Mouse (Mus musculus): ENCODE results near the gene Glipr2. TPM values are rescaled to one million over a fixed set of nuclear protein-coding genes. Genes with fewer than 3 reads are reported as not detected.
A peak's percentile ranks its signal among the peaks of the same experiment; 100 is the strongest.

The Glipr2 gene
- 1 to 10 TPM; 1.8 to 3.1 (median 2.0) TPM for total RNA-seq (2022)

GRCm38 (mm10) chr4:43957292-43957845 is at the start of gene Glipr2:
Glipr2 (plus strand) TSS chr4:43957401.
- DNase-seq: no peak

GRCm38 (mm10) chr4:43918221-43918620 is 39.0 kb upstream of the Glipr2 start:
- no peak for DNase-seq

GRCm38 (mm10) chr4:43920602-43921001 is 36.6 kb upstream of the Glipr2 start:
- no peak for DNase-seq

GRCm38 (mm10) chr4:43925125-43925524 is 32.1 kb upstream of the Glipr2 start:
- DNase-seq: no peak

- DNase-seq: peak; percentile 64
These were observed 31.4 kb upstream of the Glipr2 start for GRCm38 (mm10) chr4:43925779-43926178.

GRCm38 (mm10) chr4:43927826-43928225 is 29.4 kb upstream of the Glipr2 start:
- DNase-seq: no peak

- no peak for DNase-seq
These were observed 25.3 kb upstream of the Glipr2 start for GRCm38 (mm10) chr4:43931877-43932276.

GRCm38 (mm10) chr4:43936186-43936585 is 21.0 kb upstream of the Glipr2 start:
- no peak for DNase-seq

- no peak for DNase-seq
These were observed 20.2 kb upstream of the Glipr2 start for GRCm38 (mm10) chr4:43936749-43937674.

DNA sequence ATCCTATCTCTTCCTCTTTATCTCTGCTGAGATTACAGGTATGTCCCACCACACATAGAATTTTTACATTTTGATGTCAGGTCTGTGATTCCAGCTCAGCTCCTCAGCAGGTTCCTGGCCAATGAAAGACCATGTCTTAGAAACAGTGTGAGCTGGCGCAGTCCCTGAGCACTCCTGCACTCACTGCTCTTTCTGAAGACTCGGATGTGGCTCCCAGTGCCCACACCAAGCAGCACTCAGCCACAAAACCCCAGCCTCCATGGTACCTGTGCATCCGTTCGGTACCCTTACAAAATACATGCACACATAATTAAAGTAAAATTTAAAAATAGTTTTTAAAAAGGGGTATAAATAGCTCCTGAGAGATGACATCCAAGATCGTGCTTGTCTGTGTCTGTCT is 15.9 kb upstream of the Glipr2 start:
- no peak for DNase-seq

DNA sequence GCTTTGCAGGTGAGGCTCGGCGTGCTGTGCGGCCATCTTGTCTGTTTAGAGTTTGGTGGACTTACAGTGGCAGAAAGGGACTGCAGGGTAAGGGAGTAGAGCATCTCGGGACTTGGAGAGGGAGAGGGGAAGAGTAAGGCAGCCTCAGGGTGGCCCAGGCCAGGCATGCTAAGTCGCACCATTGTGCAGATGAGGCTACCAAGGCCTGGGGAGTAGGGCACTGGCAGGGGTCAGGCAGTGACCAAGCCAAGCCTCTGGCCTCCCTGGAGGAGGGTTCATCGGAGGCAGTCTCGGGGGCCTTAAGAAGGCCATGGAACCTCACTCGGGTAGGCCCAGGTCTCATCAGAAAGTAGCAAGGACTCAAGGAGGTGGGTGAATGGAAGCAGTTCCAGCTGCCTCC is 14.8 kb upstream of the Glipr2 start:
- DNase-seq: no peak

- DNase-seq: peak; percentile 37
These were observed 9.6 kb upstream of the Glipr2 start for GRCm38 (mm10) chr4:43947571-43947970.

GRCm38 (mm10) chr4:43957846-43958461 is 753 bp downstream of the Glipr2 start:
- DNase-seq: no peak

DNA sequence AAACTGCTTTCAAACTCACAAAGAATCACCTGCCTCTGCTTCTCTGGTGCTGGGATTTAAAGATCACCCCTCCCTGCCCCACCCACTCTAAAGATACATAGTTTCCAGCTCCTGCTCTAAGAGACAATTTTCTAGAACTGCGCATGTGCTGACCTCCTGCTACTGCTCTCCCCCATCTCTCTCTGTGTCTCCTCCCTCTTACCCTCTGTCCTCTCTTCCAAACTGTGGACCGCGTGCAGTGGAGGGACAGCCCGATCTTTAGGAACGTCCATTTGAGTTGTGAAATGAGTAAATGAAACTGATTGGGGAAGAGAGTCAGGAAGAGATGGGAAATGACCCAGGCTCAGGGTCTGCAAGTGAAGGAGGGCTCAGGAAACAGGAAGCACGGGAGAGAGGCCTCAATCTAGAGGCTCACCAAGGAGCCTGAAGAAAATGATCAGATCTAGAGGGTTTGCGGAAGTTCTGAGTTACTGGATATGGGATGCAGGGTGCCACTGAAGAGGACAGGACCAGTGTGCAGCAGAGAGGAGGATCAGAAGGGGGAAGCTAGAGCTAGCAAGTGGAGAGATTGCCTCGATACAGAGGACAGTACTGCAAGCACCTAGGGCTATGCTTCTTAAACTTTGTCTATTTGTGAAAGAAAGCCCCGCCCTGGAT is 2.5 kb downstream of the Glipr2 start:
- DNase-seq: no peak

DNA sequence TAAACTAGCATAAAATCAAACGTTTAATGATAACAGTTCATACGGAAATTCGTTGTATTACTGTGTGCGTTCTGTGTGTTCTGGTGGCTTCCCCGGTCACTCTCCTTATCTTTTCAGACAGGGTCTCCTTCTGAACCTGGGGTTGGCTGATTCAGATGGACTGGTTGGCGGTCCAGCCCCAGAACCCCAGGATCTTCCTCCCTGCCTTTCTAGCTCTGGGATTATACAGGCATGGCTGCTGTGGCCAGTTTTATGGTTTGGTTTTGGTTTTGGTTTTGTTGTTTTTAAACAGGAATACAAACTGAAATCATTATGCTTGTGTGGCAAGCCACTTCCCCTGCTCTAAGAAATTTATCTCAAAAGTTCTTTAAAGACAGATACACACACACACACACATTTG is 3.0 kb downstream of the Glipr2 start:
- no peak for DNase-seq

DNA sequence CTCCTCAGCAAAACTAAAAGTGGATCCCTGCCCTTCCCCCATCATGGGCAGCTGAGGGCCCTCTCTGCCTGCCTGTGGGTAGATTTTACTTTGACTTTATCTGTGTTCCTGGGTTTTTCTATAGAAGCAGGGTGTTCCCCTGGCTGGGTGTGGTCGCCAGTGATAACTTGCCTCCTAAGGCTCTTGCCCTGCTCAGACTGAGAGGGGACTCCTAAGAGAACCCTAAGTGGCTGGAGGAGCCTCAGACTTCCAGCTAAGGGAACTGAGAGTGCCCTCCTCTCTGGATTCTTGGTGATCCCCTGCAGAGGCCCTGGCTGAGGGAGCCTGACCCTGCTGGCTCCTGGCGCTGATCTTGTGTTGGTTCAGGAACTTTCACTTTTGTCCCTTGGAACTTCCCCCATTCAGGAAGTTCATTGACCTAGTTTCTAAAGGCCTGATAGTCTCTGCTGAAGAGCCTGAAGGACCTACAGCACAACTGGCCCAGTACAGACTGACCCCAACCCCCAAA is 7.2 kb downstream of the Glipr2 start:
- DNase-seq: no peak

DNA sequence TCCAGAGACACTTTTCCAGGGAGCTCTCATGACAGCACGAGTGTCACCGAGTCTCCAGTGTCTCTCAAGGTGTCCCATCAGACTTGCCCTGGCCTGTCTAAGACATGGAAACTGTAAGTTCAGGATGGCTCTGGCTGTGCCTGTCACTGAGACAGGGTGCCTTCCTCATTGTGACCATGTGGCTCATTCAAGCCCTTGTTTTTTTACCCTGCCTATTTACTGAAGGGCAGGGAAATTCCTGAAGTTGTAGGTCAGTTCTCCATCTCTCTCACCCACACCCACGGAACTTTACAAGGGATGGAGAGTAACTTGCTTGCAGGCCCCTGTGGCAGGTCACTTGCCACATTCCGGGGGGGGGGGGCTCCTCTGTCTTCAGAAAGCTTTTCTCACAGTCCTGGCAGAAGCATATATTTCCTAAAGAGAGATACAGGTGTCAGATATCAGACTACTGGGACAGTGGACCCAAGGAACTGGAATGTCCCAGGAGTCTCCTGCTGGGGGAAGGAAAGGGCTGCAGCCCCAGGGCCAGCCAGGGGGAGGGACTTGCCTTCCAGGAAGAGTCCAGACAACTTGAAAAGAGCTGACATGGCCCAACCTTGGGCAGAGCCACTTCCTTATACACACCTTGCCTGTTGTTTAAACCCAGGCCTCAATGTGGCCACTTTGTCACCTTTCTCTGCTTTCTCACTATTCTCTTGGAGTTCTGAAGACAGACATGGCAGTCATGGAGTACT is 7.9 kb downstream of the Glipr2 start:
- no peak for DNase-seq

GRCm38 (mm10) chr4:43965856-43966535 is 8.8 kb downstream of the Glipr2 start:
- DNase-seq: no peak

DNA sequence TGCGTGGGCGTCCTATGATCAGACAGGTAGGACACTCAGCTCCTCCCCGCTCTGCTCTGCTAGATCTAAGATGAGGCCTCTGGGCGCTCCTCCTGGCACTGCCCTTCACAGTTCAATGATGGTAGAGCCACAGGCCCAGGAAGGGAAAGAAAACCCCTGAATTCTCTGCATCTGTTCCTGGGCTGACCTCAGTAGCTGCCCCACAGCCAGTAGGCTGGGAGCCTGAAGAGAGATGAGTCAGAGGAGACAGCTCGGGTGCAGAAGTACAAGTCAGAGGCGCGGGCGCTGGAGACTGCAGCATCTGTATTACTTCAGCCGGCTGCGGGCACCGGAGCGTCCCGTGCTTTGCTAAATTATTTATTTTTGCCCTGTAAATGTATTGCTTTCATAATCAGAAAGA is 11.4 kb downstream of the Glipr2 start:
- peak; percentile 76 for DNase-seq

DNA sequence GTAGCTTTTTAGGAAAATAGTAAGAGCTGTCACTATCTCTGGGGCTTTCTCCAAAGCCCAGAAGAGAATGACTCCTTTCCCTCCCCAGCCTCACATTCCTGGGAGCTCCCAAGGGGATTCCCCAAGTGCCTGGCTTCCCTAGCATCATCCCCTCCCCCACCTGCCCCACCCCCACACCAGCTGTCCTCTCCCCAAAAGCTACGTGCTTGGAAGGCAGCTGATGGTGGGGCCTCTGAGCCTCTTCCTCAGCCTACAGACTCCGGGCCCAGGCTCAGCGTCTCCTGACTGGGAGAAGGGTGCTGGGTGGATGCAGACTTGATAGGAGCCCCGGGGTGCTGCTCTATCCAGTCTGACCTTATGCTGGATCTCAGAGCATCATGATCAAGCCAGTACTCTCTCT is 12.2 kb downstream of the Glipr2 start:
- DNase-seq: no peak
